Mouse (Mus musculus) stomach, postnatal 0 days (tissue): ENCODE measurements around the gene Rab6a. TPM values are rescaled to one million over a fixed set of nuclear protein-coding genes. Genes with fewer than 3 reads are reported as not detected.

Experiments
- ATAC-seq: fragments of 200-750 bp; cut with Nextera tagmentation; 2 replicates; pipeline ENCODE4 v1.8.0; 2017; ENCODE audit not compliant: low FRiP score, low TSS enrichment
- DNase-seq: peaks from one replicate; pipeline ENCODE4 v3.0.0-alpha.2; 2016; ENCODE audit warnings: low spot score
- H3K27ac ChIP-seq: fragments of 300-500 bp; sonication (generic); replicated peaks from 2 replicates; pipeline ENCODE4 v1.5.1; 2014; ENCODE audit warnings: mild to moderate bottlenecking, control low read depth
- H3K27me3 ChIP-seq: fragments of 300-500 bp; sonication (generic); 2 replicates; pipeline ENCODE4 v1.6.1; 2014; ENCODE audit warnings: low read length; ENCODE audit not compliant: control insufficient read depth, insufficient read depth
- H3K36me3 ChIP-seq: fragments of 300-500 bp; sonication (generic); 2 replicates; pipeline ENCODE4 v1.6.1; 2014; ENCODE audit warnings: low read length, mixed read lengths; ENCODE audit not compliant: control insufficient read depth, insufficient read depth
- H3K4me1 ChIP-seq: fragments of 300-500 bp; sonication (generic); replicated peaks from 2 replicates; pipeline ENCODE4 v1.6.1; 2014; ENCODE audit warnings: antibody characterized with exemption; ENCODE audit not compliant: control insufficient read depth, insufficient read depth
- H3K4me2 ChIP-seq: fragments of 300-500 bp; sonication (generic); replicated peaks from 2 replicates; pipeline ENCODE4 v1.6.1; 2014; ENCODE audit warnings: low read depth, mild to moderate bottlenecking, control low read depth, moderate library complexity
- H3K4me3 ChIP-seq: fragments of 300-500 bp; sonication (generic); 2 replicates; pipeline ENCODE4 v1.5.1; 2014; ENCODE audit warnings: low read depth, low read length, control low read depth
- H3K9ac ChIP-seq: fragments of 300-500 bp; sonication (generic); 2 replicates; pipeline ENCODE4 v1.6.1; 2014; ENCODE audit warnings: mild to moderate bottlenecking, low read length, control low read depth, mixed read lengths
- H3K9me3 ChIP-seq: fragments of 300-500 bp; sonication (generic); 2 replicates; pipeline ENCODE4 v1.6.1; 2016; ENCODE audit warnings: low read length; ENCODE audit not compliant: control insufficient read depth
- CTCF ChIP-seq: IDR thresholded peaks from 2 replicates; pipeline ENCODE4 v1.5.1; 2016; ENCODE audit warnings: antibody characterized with exemption, low read depth, mild to moderate bottlenecking, moderate library complexity
- EP300 ChIP-seq: optimal IDR thresholded peaks from 2 replicates; pipeline ENCODE3; 2016; ENCODE audit warnings: antibody characterized with exemption
- WGBS: fragments of 180-500 bp; shearing (Covaris S2); extraction: QIAGEN DNeasy Blood & Tissue Kit; methylation state at CpG from one replicate; pipeline ENCODE4 v1.1.7; 2014; 5-methylcytosine and 5-hydroxymethylcytosine counted together
- polyA plus RNA-seq: library from polyadenylated mRNA; unstranded; fragments of >200 nt; fragmentation: Nextera tagmentation; extraction: Ambion mirVana; gene quantifications from 2 replicates; pipeline ENCODE4 v1.2.1, GENCODE M21; 2015

Gene Rab6a
- polyA plus RNA-seq, 1 experiment from 2014 or later = 76.3 TPM

- H3K9me3 ChIP-seq = no peaks in the 10 kb centered on the region
- no peak overlapping the region for H3K27ac ChIP-seq
- no peak for TF ChIP-seq CTCF
- no peak for TF ChIP-seq EP300
- no peaks in the 10 kb centered on the region; the same call in 1 of the 2 replicates for H3K36me3 ChIP-seq
- no peak for DNase-seq
- H3K4me1 ChIP-seq = no peaks in the 10 kb centered on the region
- no peak overlapping the region for H3K9ac ChIP-seq
- no peak overlapping the region for H3K4me3 ChIP-seq
- WGBS = 75% methylated on average over 3 of the region's 3 CpGs
- ATAC-seq = no peak
- H3K27me3 ChIP-seq = no peaks in the 10 kb centered on the region
- no peak overlapping the region for H3K4me2 ChIP-seq
These were observed 36.1 kb upstream of the Rab6a start for GRCm38 (mm10) chr7:100570930-100571715.

GRCm38 (mm10) chr7:100572061-100572460 lies 35.1 kb upstream of the Rab6a start:
- H3K9ac ChIP-seq = no peak overlapping the region
- TF ChIP-seq EP300 (no peak), CTCF (no peak)

DNA sequence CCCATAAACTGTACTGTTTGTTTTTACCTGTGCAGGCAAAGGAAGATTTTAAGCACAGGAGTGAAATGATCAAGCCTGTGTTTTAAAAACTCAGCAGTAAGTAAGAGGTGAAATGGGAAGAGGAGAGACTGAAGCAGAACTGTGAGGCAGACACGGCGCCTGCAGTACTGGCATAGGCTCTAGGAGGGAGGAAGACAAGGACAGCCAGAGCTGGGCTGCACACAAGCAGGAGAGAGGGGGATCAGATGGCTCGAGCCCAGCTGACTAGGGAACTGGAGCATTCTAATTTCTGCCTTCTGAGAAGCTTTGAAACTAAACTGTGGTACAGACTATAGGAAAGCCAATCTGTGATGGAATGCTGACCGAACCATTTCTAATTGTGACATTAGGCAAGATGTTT lies 34.5 kb upstream of the Rab6a start:
- Histone ChIP-seq H3K9me3 (no peaks in the 10 kb centered on the region), H3K4me2 (no peak overlapping the region), H3K27me3 (no peaks in the 10 kb centered on the region), H3K27ac (no peak overlapping the region), H3K4me3 (no peak overlapping the region), H3K36me3 (no peaks in the 10 kb centered on the region; the same call in 1 of the 2 replicates), H3K9ac (no peak overlapping the region), H3K4me1 (no peaks in the 10 kb centered on the region)
- no peak for DNase-seq
- no peak for ATAC-seq
- TF ChIP-seq EP300 (no peak), CTCF (no peak)
- WGBS = 82% methylated on average over 4 of the region's 4 CpGs

More at GRCm38 (mm10) chr7:100572061-100572460, 35.1 kb upstream of the Rab6a start:
- H3K36me3 ChIP-seq = no peaks in the 10 kb centered on the region; the same call in 1 of the 2 replicates
- no peak overlapping the region for H3K4me3 ChIP-seq
- H3K9me3 ChIP-seq = no peaks in the 10 kb centered on the region
- H3K27ac ChIP-seq = no peak overlapping the region
- no peak for DNase-seq
- no peaks in the 10 kb centered on the region for H3K27me3 ChIP-seq
- no peak overlapping the region for H3K4me2 ChIP-seq
- no peak for ATAC-seq
- WGBS = 79% methylated on average over 4 of the region's 4 CpGs
- H3K4me1 ChIP-seq = no peaks in the 10 kb centered on the region

- H3K9ac ChIP-seq = no peak overlapping the region
- no peak overlapping the region for H3K4me2 ChIP-seq
- DNase-seq = no peak
- H3K36me3 ChIP-seq = no peaks in the 10 kb centered on the region
- no peak for TF ChIP-seq EP300
- TF ChIP-seq CTCF = no peak
- WGBS = 74% methylated on average over 2 of the region's 2 CpGs
- no peaks in the 10 kb centered on the region for H3K27me3 ChIP-seq
- H3K4me1 ChIP-seq = 0 out of 2 replicates have a peak, but pooled peaks cover 3% of the 10 kb centered on the region
- ATAC-seq = no peak
- no peaks in the 10 kb centered on the region for H3K9me3 ChIP-seq
- H3K4me3 ChIP-seq = no peak overlapping the region
- H3K27ac ChIP-seq = no peak overlapping the region
These were observed 28.4 kb upstream of the Rab6a start for GRCm38 (mm10) chr7:100578794-100579193.

- H3K9ac ChIP-seq = peak overlapping the region; percentile 83
- WGBS = 33% methylated on average over 7 of the region's 7 CpGs
These were observed 25.0 kb upstream of the Rab6a start for GRCm38 (mm10) chr7:100582235-100582634.

GRCm38 (mm10) chr7:100582727-100583236 lies 24.4 kb upstream of the Rab6a start:
- H3K36me3 ChIP-seq = no peaks in the 10 kb centered on the region
- no peak for TF ChIP-seq CTCF
- no peak for TF ChIP-seq EP300
- no peaks in the 10 kb centered on the region for H3K27me3 ChIP-seq
- H3K9ac ChIP-seq = peak overlapping the region; percentile 83
- 0 out of 2 replicates have a peak, but pooled peaks cover 3% of the 10 kb centered on the region for H3K4me1 ChIP-seq
- H3K4me3 ChIP-seq = peak overlapping the region; percentile 53
- DNase-seq (peak; percentile 91), ATAC-seq (peak; percentile 97)
- H3K9me3 ChIP-seq = no peaks in the 10 kb centered on the region
- peak overlapping the region; percentile 92 for H3K27ac ChIP-seq
- WGBS = under 1% methylated on average over 31 of the region's 31 CpGs
- peak overlapping the region; percentile 68 for H3K4me2 ChIP-seq

More at GRCm38 (mm10) chr7:100582235-100582634, 25.0 kb upstream of the Rab6a start:
- Histone ChIP-seq H3K27me3 (no peaks in the 10 kb centered on the region), H3K27ac (no peak overlapping the region), H3K4me1 (0 out of 2 replicates have a peak, but pooled peaks cover 3% of the 10 kb centered on the region), H3K4me2 (peak overlapping the region; percentile 68), H3K9me3 (no peaks in the 10 kb centered on the region), H3K36me3 (no peaks in the 10 kb centered on the region), H3K4me3 (peak overlapping the region; percentile 53)
- no peak for ATAC-seq
- DNase-seq = no peak
- TF ChIP-seq EP300 (no peak), CTCF (no peak)
